Mouse (Mus musculus) thymus, postnatal 36 days (tissue): ENCODE measurements around the gene Kcnj11.

Source experiments
- DNase-seq, 2 experiments: peaks; one replicate each; pipeline ENCODE4 v3.0.0; 2022; ENCODE audit warnings: mixed read lengths in 2 of 2

Kcnj11 gene

DNA sequence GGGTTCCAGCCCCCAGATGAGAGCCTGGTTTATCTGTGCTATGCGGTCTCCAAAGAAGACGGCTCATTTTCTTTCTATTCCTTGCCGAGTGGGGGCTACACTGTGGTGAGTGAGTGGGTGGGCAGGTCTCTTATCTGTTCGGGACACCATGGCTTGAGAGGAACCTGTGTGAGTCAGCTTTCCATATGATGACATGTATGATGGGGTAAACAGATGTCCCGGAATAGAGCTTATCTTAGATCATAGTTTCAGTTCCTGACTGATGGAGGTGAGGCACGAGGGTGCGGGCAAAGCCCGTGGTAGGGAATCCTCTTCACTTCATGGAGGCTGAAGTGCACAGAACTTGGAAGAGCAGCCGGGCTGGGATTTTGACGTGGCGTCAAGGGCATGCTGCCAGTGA is 54.7 kb downstream of the Kcnj11 start:
- DNase-seq = no peak

GRCm38 (mm10) chr7:46044106-46044505 is 56.5 kb downstream of the Kcnj11 start:
- no peak for DNase-seq
